In genomic region chr11:102607686-102608548, GRCm38 (mm10) we compare ENCODE assay signal across 12 mouse cellular contexts. TPM values are rescaled to one million over a fixed set of nuclear protein-coding genes. Genes with fewer than 3 reads are reported as not detected.
DNase-seq lines count a peak whose midpoint lies in the region; ATAC-seq lines count a peak whose summit lies in the region.
"Had no signal": no experiment of that assay in that cellular context is flagged by ENCODE, and none has a peak within 500 bp of the region (broad histone marks: within the 10 kb centered on the region; RNA-seq: fewer than 3 reads in every experiment).

No protein-coding gene starts in this region.

- peaks cover 11% of the 10 kb centered on the region for H3K27me3 ChIP-seq in lung, embryonic 15.5 days
- H3K27me3 ChIP-seq in forebrain, embryonic 16.5 days (replicated peaks; ENCODE audit: control insufficient read depth, insufficient read depth, low read length), result no peaks in the 10 kb centered on the region
- H3K27me3 ChIP-seq in limb, embryonic 13.5 days, result no peaks in the 10 kb centered on the region
- no peaks in the 10 kb centered on the region for H3K27me3 ChIP-seq in stomach, embryonic 15.5 days (replicated peaks)
- H3K27me3 ChIP-seq: Patski had no signal

- H3K9me3 ChIP-seq in lung, embryonic 15.5 days, result no peaks in the 10 kb centered on the region
- H3K9me3 ChIP-seq in forebrain, embryonic 16.5 days (ENCODE audit: control insufficient read depth, low read length), result no peaks in the 10 kb centered on the region
- no peaks in the 10 kb centered on the region for H3K9me3 ChIP-seq in limb, embryonic 13.5 days
- H3K9me3 ChIP-seq in stomach, embryonic 15.5 days, result no peaks in the 10 kb centered on the region

- no peak for ATAC-seq in lung, embryonic 15.5 days (ENCODE audit: borderline replicate concordance, extremely low read depth, low FRiP score, low TSS enrichment)
- no peak for ATAC-seq in forebrain, embryonic 16.5 days
- ATAC-seq in limb, embryonic 13.5 days (ENCODE audit: low FRiP score, low read depth), result no peak
- ATAC-seq in stomach, embryonic 15.5 days (ENCODE audit: insufficient read depth, low FRiP score, low read depth), result no peak
- ATAC-seq: Patski had no signal

- peak overlapping the region; percentile 98 for H3K27ac ChIP-seq in lung, embryonic 15.5 days
- H3K27ac ChIP-seq in forebrain, embryonic 16.5 days (ENCODE audit: low read length), result no peak overlapping the region
- peak overlapping the region; percentile 100 for H3K27ac ChIP-seq in limb, embryonic 13.5 days
- 0 out of 2 replicates have a peak overlapping the region, but pooled peaks have one; percentile 41 for H3K27ac ChIP-seq in stomach, embryonic 15.5 days
- H3K27ac ChIP-seq: macrophage had no signal

- 13% methylated on average over 10 of the region's 10 CpGs for WGBS in lung, embryonic 15.5 days
- 6% methylated on average over 10 of the region's 10 CpGs for WGBS in forebrain, embryonic 16.5 days
- WGBS in limb, embryonic 13.5 days, result 2% methylated on average over 10 of the region's 10 CpGs
- WGBS in stomach, embryonic 15.5 days, result 21% methylated on average over 10 of the region's 10 CpGs

- peaks cover 43% of the 10 kb centered on the region for H3K4me1 ChIP-seq in lung, embryonic 15.5 days
- peaks cover 36% of the 10 kb centered on the region for H3K4me1 ChIP-seq in forebrain, embryonic 16.5 days (replicated peaks; ENCODE audit: control insufficient read depth, insufficient read depth, low read length)
- H3K4me1 ChIP-seq in limb, embryonic 13.5 days, result peaks cover 44% of the 10 kb centered on the region
- peaks cover 34% of the 10 kb centered on the region for H3K4me1 ChIP-seq in stomach, embryonic 15.5 days

- H3K9ac ChIP-seq in lung, embryonic 15.5 days, result peak overlapping the region; percentile 89
- H3K9ac ChIP-seq in forebrain, embryonic 16.5 days (replicated peaks; ENCODE audit: low read depth, low read length), result peak overlapping the region; percentile 24; the same call in 1 of the 2 replicates
- H3K9ac ChIP-seq in limb, embryonic 13.5 days, result peak overlapping the region; percentile 100
- H3K9ac ChIP-seq in stomach, embryonic 15.5 days, result no peak overlapping the region

- DNase-seq in lung, postnatal 25 days (ENCODE audit: low spot score), result no peak
- no peak for DNase-seq in urinary bladder, postnatal 25 days (ENCODE audit: low spot score)
- DNase-seq in gastrocnemius, postnatal 25 days, result no peak
- no peak for DNase-seq in natural killer cell, adult 2 months (ENCODE audit: low spot score in 2 of 2)
- DNase-seq: right cerebral cortex, postnatal 14 days had no signal

- peak overlapping the region; percentile 60 for H3K4me3 ChIP-seq in lung, embryonic 15.5 days
- peak overlapping the region; percentile 73 for H3K4me3 ChIP-seq in forebrain, embryonic 16.5 days (replicated peaks; ENCODE audit: low read length)
- H3K4me3 ChIP-seq in limb, embryonic 13.5 days, result peak overlapping the region; percentile 98
- peak overlapping the region; percentile 77 for H3K4me3 ChIP-seq in stomach, embryonic 15.5 days (replicated peaks)

- no peaks in the 10 kb centered on the region for H3K36me3 ChIP-seq in lung, embryonic 15.5 days
- H3K36me3 ChIP-seq in forebrain, embryonic 16.5 days (ENCODE audit: control insufficient read depth, insufficient read depth), result no peaks in the 10 kb centered on the region
- H3K36me3 ChIP-seq in limb, embryonic 13.5 days, result peaks cover 8% of the 10 kb centered on the region
- no peaks in the 10 kb centered on the region for H3K36me3 ChIP-seq in stomach, embryonic 15.5 days

- H3K4me2 ChIP-seq in lung, embryonic 15.5 days, result peak overlapping the region; percentile 81
- peak overlapping the region; percentile 71 for H3K4me2 ChIP-seq in forebrain, embryonic 16.5 days (ENCODE audit: low read length)
- H3K4me2 ChIP-seq in limb, embryonic 13.5 days (replicated peaks), result peak overlapping the region; percentile 83
- H3K4me2 ChIP-seq in stomach, embryonic 15.5 days, result peak overlapping the region; percentile 86

RNA-seq across cellular contexts. Expression of gene Fzd2, which starts 3.7 kb away (rescaled TPM):
- polyA plus RNA-seq in lung, embryonic 15.5 days (2015; fragmentation: Nextera tagmentation; extraction: Ambion mirVana), result 35.9 and 38.1 TPM in 2 replicates
- 12.0 and 13.5 TPM in 2 replicates for polyA plus RNA-seq in forebrain, embryonic 16.5 days (2015; fragmentation: Nextera tagmentation; extraction: Ambion mirVana)
- 67.7 and 71.6 TPM in 2 replicates for polyA plus RNA-seq in limb, embryonic 13.5 days (2015; fragmentation: Nextera tagmentation; extraction: Ambion mirVana)
- 21.9 and 23.7 TPM in 2 replicates for polyA plus RNA-seq in stomach, embryonic 15.5 days (2015; fragmentation: Nextera tagmentation; extraction: Ambion mirVana)
- total RNA-seq in gastrocnemius, postnatal 25 days (2021), result 1 to 10 TPM; 2.5 to 2.7 TPM
- polyA plus RNA-seq: macrophage had no signal

RNA-seq across cellular contexts. Expression of gene Gm11627, which starts 28.7 kb away (rescaled TPM):
- 16.1 and 20.3 TPM in 2 replicates for polyA plus RNA-seq in lung, embryonic 15.5 days (2015; fragmentation: Nextera tagmentation; extraction: Ambion mirVana)
- polyA plus RNA-seq in forebrain, embryonic 16.5 days (2015; fragmentation: Nextera tagmentation; extraction: Ambion mirVana), result 6.4 and 8.3 TPM in 2 replicates
- polyA plus RNA-seq in limb, embryonic 13.5 days (2015; fragmentation: Nextera tagmentation; extraction: Ambion mirVana), result 7.7 and 9.1 TPM in 2 replicates
- 19.2 TPM in 2 replicates for polyA plus RNA-seq in stomach, embryonic 15.5 days (2015; fragmentation: Nextera tagmentation; extraction: Ambion mirVana)
- total RNA-seq in gastrocnemius, postnatal 25 days (2021), result under 1 TPM in 1 of 2 experiments, not detected in 1; 0.43 TPM
- polyA plus RNA-seq: macrophage, Patski had no signal

RNA-seq across cellular contexts. Expression of gene Gpatch8, which starts 51.7 kb away (rescaled TPM):
- 44.6 and 49.7 TPM in 2 replicates for polyA plus RNA-seq in lung, embryonic 15.5 days (2015; fragmentation: Nextera tagmentation; extraction: Ambion mirVana)
- polyA plus RNA-seq in forebrain, embryonic 16.5 days (2015; fragmentation: Nextera tagmentation; extraction: Ambion mirVana), result 66.6 and 88.1 TPM in 2 replicates
- polyA plus RNA-seq in limb, embryonic 13.5 days (2015; fragmentation: Nextera tagmentation; extraction: Ambion mirVana), result 80.0 and 81.0 TPM in 2 replicates
- polyA plus RNA-seq in stomach, embryonic 15.5 days (2015; fragmentation: Nextera tagmentation; extraction: Ambion mirVana), result 47.4 and 51.0 TPM in 2 replicates
- 10 to 100 TPM; 17.5 to 19.6 TPM for total RNA-seq in gastrocnemius, postnatal 25 days (2021)

RNA-seq across cellular contexts. Expression of gene Meioc, which starts 55.6 kb away (rescaled TPM):
- polyA plus RNA-seq in lung, embryonic 15.5 days (2015; fragmentation: Nextera tagmentation; extraction: Ambion mirVana), result 0.20 and 0.24 TPM in 2 replicates
- 0.09 TPM in 1 of 2 replicates, not detected in the other for polyA plus RNA-seq in forebrain, embryonic 16.5 days (2015; fragmentation: Nextera tagmentation; extraction: Ambion mirVana)
- polyA plus RNA-seq in limb, embryonic 13.5 days (2015; fragmentation: Nextera tagmentation; extraction: Ambion mirVana), result 0.97 and 1.1 TPM in 2 replicates
- 0.55 and 1.0 TPM in 2 replicates for polyA plus RNA-seq in stomach, embryonic 15.5 days (2015; fragmentation: Nextera tagmentation; extraction: Ambion mirVana)
- total RNA-seq in gastrocnemius, postnatal 25 days (2021), result not detected
- total RNA-seq: layer of hippocampus, adult 18-20 months had no signal
- polyA plus RNA-seq: macrophage had no signal
